Mouse (Mus musculus): ENCODE data around the gene 4921539E11Rik.
A peak's percentile ranks its signal among the peaks of the same experiment; 100 is the strongest.

Gene 4921539E11Rik

GRCm38 (mm10) chr4:103290763-103291162 lies at the start of gene 4921539E11Rik:
TSS of gene 4921539E11Rik (minus strand) at chr4:103290863.
- no peak for DNase-seq (ENCODE audit: low spot score in 2 of 2)

DNA sequence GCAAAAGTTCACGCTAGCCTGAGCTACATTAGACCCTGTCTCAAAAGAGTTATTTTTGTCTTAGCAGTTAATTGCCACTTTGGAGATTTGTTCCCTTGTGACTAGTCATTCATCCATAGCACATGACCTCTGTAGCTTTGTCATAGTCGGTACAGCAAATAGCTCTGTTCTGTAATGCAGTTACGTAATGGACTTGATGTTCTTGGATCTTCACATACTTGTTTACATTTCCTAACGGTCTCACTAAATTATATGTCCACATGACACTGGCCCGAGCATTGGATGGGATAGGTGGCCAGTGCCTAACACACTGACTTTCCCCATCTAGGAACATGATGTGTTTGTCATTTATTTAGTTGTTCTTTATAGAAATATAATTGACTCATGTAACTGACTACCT lies 44.5 kb upstream of the 4921539E11Rik start:
- DNase-seq (ENCODE audit: low spot score in 2 of 2): no peak

DNA sequence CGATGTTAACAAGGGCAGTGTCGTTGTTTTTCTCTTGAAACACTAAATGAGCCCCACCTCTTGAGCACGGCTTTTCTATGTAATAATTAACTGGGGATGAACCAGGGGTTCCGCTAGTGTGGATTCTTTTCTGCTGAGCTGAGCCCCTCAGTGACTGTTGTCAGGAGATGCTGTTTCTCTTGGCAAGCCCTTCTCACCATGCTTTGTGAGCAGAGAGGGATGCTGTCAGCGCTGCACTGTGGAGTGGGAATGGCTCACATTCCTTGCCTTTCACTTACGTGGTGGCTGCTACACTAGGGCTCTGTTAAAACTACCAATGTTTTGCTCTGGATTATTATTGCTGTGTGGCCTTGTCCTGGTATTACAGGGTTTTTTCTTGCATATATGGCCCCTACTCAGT lies 38.7 kb upstream of the 4921539E11Rik start:
- no peak for DNase-seq (ENCODE audit: low spot score in 2 of 2)

GRCm38 (mm10) chr4:103326994-103327393 lies 36.3 kb upstream of the 4921539E11Rik start:
- DNase-seq (ENCODE audit: low spot score in 2 of 2): no peak

DNA sequence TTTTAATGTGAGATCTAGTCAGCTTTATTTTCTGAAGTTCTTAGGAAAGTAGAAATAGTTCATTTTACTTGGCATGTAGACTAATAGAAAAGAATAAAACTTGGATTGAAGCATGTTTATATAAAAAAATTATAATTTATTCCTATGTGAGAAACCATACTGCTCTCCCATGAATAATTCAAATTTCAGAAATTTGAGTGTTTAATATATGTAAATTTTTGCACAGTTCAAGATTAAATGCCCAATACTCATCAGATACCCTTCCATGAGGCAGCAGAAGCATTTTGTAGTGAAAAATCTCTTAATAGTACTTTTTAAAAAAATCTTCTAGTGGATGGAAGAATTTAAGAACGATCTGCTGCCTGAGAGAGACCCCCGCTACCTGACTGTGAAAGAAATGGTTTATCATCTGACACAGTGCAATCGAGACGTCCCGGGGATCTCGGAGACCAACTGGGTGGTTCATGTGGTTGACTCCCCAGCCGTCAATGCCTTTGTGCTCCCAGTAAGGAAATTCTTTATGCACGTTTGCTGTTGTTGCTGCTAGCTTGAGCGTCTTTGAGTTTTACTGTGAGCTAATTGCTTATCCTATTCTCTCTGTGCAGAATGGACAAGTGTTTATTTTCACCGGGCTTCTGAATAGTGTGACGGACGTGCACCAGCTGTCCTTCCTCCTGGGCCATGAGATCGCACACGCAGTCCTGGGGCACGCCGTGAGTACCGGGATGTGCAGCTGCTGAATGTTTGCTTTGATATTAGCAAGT lies 34.2 kb upstream of the 4921539E11Rik start:
- no peak for DNase-seq (ENCODE audit: low spot score in 2 of 2)

DNA sequence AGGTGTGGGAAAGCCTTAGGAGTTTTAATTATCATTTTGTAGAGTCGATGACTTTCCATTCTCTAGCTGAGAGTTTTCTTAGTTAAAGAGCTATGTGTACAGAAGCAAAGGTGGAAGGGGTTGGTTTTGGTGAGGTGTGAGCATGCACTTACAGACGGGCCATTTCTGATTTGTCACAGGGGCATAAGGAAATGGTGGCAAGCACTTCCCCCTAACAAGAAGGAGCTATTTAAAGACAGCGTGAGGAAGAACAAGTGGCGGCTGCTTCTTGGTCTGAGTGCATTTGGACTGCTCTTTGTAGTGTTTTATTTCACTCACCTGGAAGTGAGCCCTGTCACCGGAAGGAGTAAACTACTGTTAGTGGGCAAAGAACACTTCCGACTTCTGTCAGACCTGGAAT lies 30.8 kb upstream of the 4921539E11Rik start:
- no peak for DNase-seq (ENCODE audit: low spot score in 2 of 2)

GRCm38 (mm10) chr4:103315861-103316260 lies 25.2 kb upstream of the 4921539E11Rik start:
- DNase-seq (ENCODE audit: low spot score in 2 of 2): no peak

DNA sequence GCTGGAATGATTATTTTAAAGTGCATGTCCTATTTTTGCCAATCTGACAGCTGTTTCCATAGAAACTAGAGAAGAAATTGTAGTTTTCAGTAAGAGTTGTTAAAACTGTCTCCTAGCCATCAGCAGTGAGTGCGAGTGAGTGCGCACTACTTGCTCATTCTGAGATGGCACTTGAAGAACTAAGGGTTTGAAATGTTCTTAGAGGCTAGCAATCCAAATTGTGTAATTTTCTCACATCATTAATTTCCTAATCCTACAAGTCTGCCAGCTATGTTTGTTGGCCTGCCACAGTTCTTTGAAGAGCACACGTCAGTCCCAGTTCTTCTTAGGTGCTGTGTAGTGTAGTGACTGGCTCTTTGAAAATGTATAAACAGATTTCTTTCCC lies 23.9 kb upstream of the 4921539E11Rik start:
- DNase-seq (ENCODE audit: low spot score in 2 of 2): peak in 1 of 2 experiments; percentile 21

GRCm38 (mm10) chr4:103313587-103314525 lies 23.2 kb upstream of the 4921539E11Rik start, which contains the start of gene Oma1:
TSS of gene Oma1 (plus strand) at chr4:103313812.
- peak; percentile 97 for DNase-seq (ENCODE audit: low spot score in 2 of 2)

DNA sequence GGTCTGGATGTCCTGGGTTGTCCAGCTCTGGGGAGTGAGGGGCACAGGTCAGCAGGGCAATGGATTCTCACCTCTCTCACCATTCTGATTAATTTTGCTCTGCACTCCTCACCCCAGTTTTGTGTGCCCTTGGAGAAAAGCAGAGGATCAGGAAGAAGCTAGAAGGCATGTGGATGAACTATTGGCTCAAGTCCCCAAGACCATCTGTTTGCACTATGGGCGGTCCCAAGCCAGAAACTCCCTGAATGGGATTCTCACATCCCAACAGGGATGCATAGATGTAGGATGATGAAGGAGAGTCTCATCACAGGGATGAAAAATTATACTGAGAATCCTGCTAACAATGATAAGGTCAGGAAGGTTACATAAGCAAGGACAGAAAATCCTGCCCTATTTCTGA lies 13.2 kb upstream of the 4921539E11Rik start:
- no peak for DNase-seq (ENCODE audit: low spot score in 2 of 2)

GRCm38 (mm10) chr4:103299342-103299741 lies 8.7 kb upstream of the 4921539E11Rik start:
- DNase-seq (ENCODE audit: low spot score in 2 of 2): peak; percentile 57 to 59

DNA sequence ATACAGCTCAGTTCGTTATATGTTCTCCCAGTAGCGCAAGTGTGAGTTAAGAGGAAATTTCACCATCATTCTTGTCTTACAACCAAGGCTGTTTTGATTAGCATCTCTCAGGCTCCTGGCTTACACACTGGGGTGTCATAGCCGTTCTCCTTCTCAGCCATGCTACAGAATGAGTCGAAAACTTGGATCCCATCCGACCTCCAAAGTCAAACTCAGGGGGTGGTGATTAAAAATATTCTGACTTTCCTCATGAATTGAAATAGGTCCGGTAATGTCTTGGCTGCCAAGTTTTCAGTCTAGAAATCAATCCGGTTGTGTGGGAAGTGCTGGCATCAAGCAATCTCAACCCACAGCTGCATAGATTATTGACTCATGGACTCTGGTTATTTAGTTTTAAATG lies 2.3 kb downstream of the 4921539E11Rik start:
- DNase-seq (ENCODE audit: low spot score in 2 of 2): peak; percentile 9 to 13

- DNase-seq (ENCODE audit: low spot score in 2 of 2): no peak
Observed at GRCm38 (mm10) chr4:103273021-103273420, 17.6 kb downstream of the 4921539E11Rik start.

- DNase-seq (ENCODE audit: low spot score in 2 of 2): no peak
Observed at GRCm38 (mm10) chr4:103269336-103269735, 21.3 kb downstream of the 4921539E11Rik start.

DNA sequence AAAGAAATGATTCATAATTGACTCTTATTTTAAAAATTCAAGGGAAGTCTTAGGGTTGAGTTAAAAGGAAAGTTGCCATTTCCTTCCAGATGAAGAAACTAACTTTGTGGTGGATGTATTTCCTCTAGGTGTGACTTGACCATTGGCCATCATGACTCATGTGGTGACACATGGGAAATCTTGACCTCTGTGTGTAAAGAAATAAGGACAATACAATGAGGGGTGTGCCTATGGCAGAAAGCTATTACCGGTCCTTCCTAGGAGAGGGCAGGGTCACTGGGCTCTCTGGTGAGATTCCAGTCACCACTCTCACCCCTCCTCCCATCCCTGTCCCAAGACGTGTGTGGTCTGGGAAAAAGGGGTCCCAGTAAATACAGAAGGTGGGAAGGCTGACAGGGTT lies 25.5 kb downstream of the 4921539E11Rik start:
- no peak for DNase-seq (ENCODE audit: low spot score in 2 of 2)

- DNase-seq (ENCODE audit: low spot score in 2 of 2): no peak
Observed at GRCm38 (mm10) chr4:103263812-103264396, 26.8 kb downstream of the 4921539E11Rik start.

GRCm38 (mm10) chr4:103263378-103263777 lies 27.3 kb downstream of the 4921539E11Rik start:
- DNase-seq (ENCODE audit: low spot score in 2 of 2): no peak

- no peak for DNase-seq (ENCODE audit: low spot score in 2 of 2)
Observed at GRCm38 (mm10) chr4:103258817-103259216, 31.8 kb downstream of the 4921539E11Rik start.

- no peak for DNase-seq (ENCODE audit: low spot score in 2 of 2)
Observed at GRCm38 (mm10) chr4:103253846-103254245, 36.8 kb downstream of the 4921539E11Rik start.

- no peak for DNase-seq (ENCODE audit: low spot score in 2 of 2)
Observed at GRCm38 (mm10) chr4:103249436-103250085, 41.1 kb downstream of the 4921539E11Rik start.

GRCm38 (mm10) chr4:103247813-103248212 lies 42.9 kb downstream of the 4921539E11Rik start:
- no peak for DNase-seq (ENCODE audit: low spot score in 2 of 2)

- no peak for DNase-seq (ENCODE audit: low spot score in 2 of 2)
Observed at GRCm38 (mm10) chr4:103247249-103247648, 43.4 kb downstream of the 4921539E11Rik start.

Measured in right cerebral cortex, adult 2 months (tissue).